Mouse (Mus musculus): Measurements from ENCODE around the gene Prl. TPM values are rescaled to one million over a fixed set of nuclear protein-coding genes. Genes with fewer than 3 reads are reported as not detected.

The Prl gene
- not detected for polyA plus RNA-seq (2014; fragmentation: Illumina TruSeq; extraction: RNeasy Lipid Tissue Mini Kit (QIAGEN cat#74804); ENCODE audit: low read depth, low replicate concordance)

GRCm38 (mm10) chr13:27057270-27057669, at the start of gene Prl:
Prl (plus strand) TSS chr13:27057570.

GRCm38 (mm10) chr13:27093890-27094289, 36.5 kb downstream of the Prl start, which contains the start of gene Prl3d1:
Prl3d1 (plus strand) TSS chr13:27094190.

Other genes with a start within 250 kb of the Prl start
- not detected for gene Prl3d1, start 36.6 kb downstream of the Prl start, polyA plus RNA-seq (2014; fragmentation: Illumina TruSeq; extraction: RNeasy Lipid Tissue Mini Kit (QIAGEN cat#74804); ENCODE audit: low read depth, low replicate concordance)
- not detected for gene Prl3d2, start 64.1 kb downstream of the Prl start, polyA plus RNA-seq (2014; fragmentation: Illumina TruSeq; extraction: RNeasy Lipid Tissue Mini Kit (QIAGEN cat#74804); ENCODE audit: low read depth, low replicate concordance)
- not detected for gene Prl3d3, start 99.2 kb downstream of the Prl start, polyA plus RNA-seq (2014; fragmentation: Illumina TruSeq; extraction: RNeasy Lipid Tissue Mini Kit (QIAGEN cat#74804); ENCODE audit: low read depth, low replicate concordance)
- not detected for gene Prl3c1, start 139.1 kb downstream of the Prl start, polyA plus RNA-seq (2014; fragmentation: Illumina TruSeq; extraction: RNeasy Lipid Tissue Mini Kit (QIAGEN cat#74804); ENCODE audit: low read depth, low replicate concordance)
- not detected for gene Prl3b1, start 184.3 kb downstream of the Prl start, polyA plus RNA-seq (2014; fragmentation: Illumina TruSeq; extraction: RNeasy Lipid Tissue Mini Kit (QIAGEN cat#74804); ENCODE audit: low read depth, low replicate concordance)
- gene Prl3a1, start 201.9 kb downstream of the Prl start, polyA plus RNA-seq (2014; fragmentation: Illumina TruSeq; extraction: RNeasy Lipid Tissue Mini Kit (QIAGEN cat#74804); ENCODE audit: low read depth, low replicate concordance): not detected

All from adipose tissue, adult 10 weeks (tissue).